Mouse (Mus musculus) hindbrain, postnatal 0 days (tissue): Measurements from ENCODE around the gene Xpnpep3. TPM values are rescaled to one million over a fixed set of nuclear protein-coding genes. Genes with fewer than 3 reads are reported as not detected.

Experiments used
- ATAC-seq: fragments of 200-750 bp; cut with Nextera tagmentation; 2 replicates; pipeline ENCODE4 v1.8.0; 2017; ENCODE audit warnings: mild to moderate bottlenecking, moderate TSS enrichment, moderate library complexity
- DNase-seq: peaks from one replicate; pipeline ENCODE4 v3.0.0-alpha.2; 2015; ENCODE audit warnings: low spot score
- H3K27ac ChIP-seq: fragments of 300-500 bp; sonication (generic); 2 replicates; pipeline ENCODE4 v1.5.1; 2014; ENCODE audit warnings: mild to moderate bottlenecking
- H3K27me3 ChIP-seq: fragments of 300-500 bp; sonication (generic); 2 replicates; pipeline ENCODE4 v1.6.1; 2014; ENCODE audit warnings: low read length, mixed read lengths; ENCODE audit not compliant: insufficient read depth
- H3K36me3 ChIP-seq: fragments of 300-500 bp; sonication (generic); 2 replicates; pipeline ENCODE4 v1.6.1; 2014; ENCODE audit warnings: low read length, mixed read lengths; ENCODE audit not compliant: insufficient read depth
- H3K4me1 ChIP-seq: fragments of 300-500 bp; sonication (generic); 2 replicates; pipeline ENCODE4 v1.6.1; 2014; ENCODE audit warnings: antibody characterized with exemption, low read length, mixed read lengths; ENCODE audit not compliant: insufficient read depth
- H3K4me2 ChIP-seq: fragments of 300-500 bp; sonication (generic); 2 replicates; pipeline ENCODE4 v1.6.1; 2014; ENCODE audit warnings: low read depth, mild to moderate bottlenecking, low read length, moderate library complexity, mixed read lengths
- H3K4me3 ChIP-seq: fragments of 300-500 bp; sonication (generic); 2 replicates; pipeline ENCODE4 v1.5.1; 2014; ENCODE audit warnings: low read length
- H3K9ac ChIP-seq: fragments of 300-500 bp; sonication (generic); replicated peaks from 2 replicates; pipeline ENCODE4 v1.6.1; 2014; ENCODE audit warnings: mild to moderate bottlenecking, low read length, moderate library complexity, mixed read lengths
- H3K9me3 ChIP-seq: fragments of 300-500 bp; sonication (generic); 2 replicates; pipeline ENCODE4 v1.6.1; 2016; ENCODE audit warnings: low read length, mixed read lengths
- CTCF ChIP-seq: IDR thresholded peaks from 2 replicates; pipeline ENCODE4 v1.5.1; 2016; ENCODE audit warnings: antibody characterized with exemption, control low read depth, low read depth
- WGBS: fragments of 180-500 bp; shearing (Covaris S2); extraction: QIAGEN DNeasy Blood & Tissue Kit; methylation state at CpG from one replicate; pipeline ENCODE4 v1.1.7; 2014; 5-methylcytosine and 5-hydroxymethylcytosine counted together
- polyA plus RNA-seq: library from polyadenylated mRNA; unstranded; fragments of >200 nt; fragmentation: Nextera tagmentation; extraction: Ambion mirVana; gene quantifications from 2 replicates; pipeline ENCODE4 v1.2.1, GENCODE M21; 2015
- total RNA-seq: library from RNA; depleted of rRNA; stranded (reverse); fragments of >200 nt; gene quantifications from 2 replicates; pipeline ENCODE4 v1.2.3, GENCODE M21; 2014; rRNA removed

Gene Xpnpep3
- total and polyA plus RNA-seq, 2 experiments from 2014 or later: 6.5 to 7.7 TPM

GRCm38 (mm10) chr15:81483691-81484090 lies 83.8 kb downstream of the Xpnpep3 start:
- DNase-seq (no peak), ATAC-seq (no peak)
- H3K36me3 ChIP-seq: no peaks in the 10 kb centered on the region
- no peaks in the 10 kb centered on the region for H3K9me3 ChIP-seq
- no peak overlapping the region for H3K4me2 ChIP-seq
- H3K4me3 ChIP-seq: no peak overlapping the region
- WGBS: 89% methylated on average over 6 of the region's 6 CpGs
- TF ChIP-seq CTCF: no peak
- no peaks in the 10 kb centered on the region for H3K4me1 ChIP-seq
- no peaks in the 10 kb centered on the region for H3K27me3 ChIP-seq
- no peak overlapping the region for H3K27ac ChIP-seq
- no peak overlapping the region for H3K9ac ChIP-seq

GRCm38 (mm10) chr15:81485483-81485882 lies 85.5 kb downstream of the Xpnpep3 start:
- ATAC-seq (no peak), DNase-seq (no peak)
- TF ChIP-seq CTCF: no peak
- Histone ChIP-seq H3K4me2 (no peak overlapping the region), H3K4me1 (no peaks in the 10 kb centered on the region), H3K4me3 (no peak overlapping the region), H3K9me3 (no peaks in the 10 kb centered on the region), H3K36me3 (no peaks in the 10 kb centered on the region), H3K9ac (no peak overlapping the region), H3K27ac (no peak overlapping the region), H3K27me3 (no peaks in the 10 kb centered on the region)
- 89% methylated on average over 4 of the region's 4 CpGs for WGBS

GRCm38 (mm10) chr15:81503466-81503865 lies 103.5 kb downstream of the Xpnpep3 start:
- no peak for TF ChIP-seq CTCF
- DNase-seq (no peak), ATAC-seq (no peak)
- H3K4me3 ChIP-seq: no peak overlapping the region
- no peak overlapping the region for H3K4me2 ChIP-seq
- no peaks in the 10 kb centered on the region for H3K9me3 ChIP-seq
- 93% methylated on average over 2 of the region's 2 CpGs for WGBS
- H3K4me1 ChIP-seq: no peaks in the 10 kb centered on the region
- H3K27me3 ChIP-seq: no peaks in the 10 kb centered on the region
- no peak overlapping the region for H3K27ac ChIP-seq
- no peaks in the 10 kb centered on the region for H3K36me3 ChIP-seq
- no peak overlapping the region for H3K9ac ChIP-seq

- whole genome bisulfite sequencing: 85% methylated on average over 2 of the region's 2 CpGs
- ATAC-seq: no peak
- no peaks in the 10 kb centered on the region for H3K9me3 ChIP-seq
These were observed 104.1 kb downstream of the Xpnpep3 start for GRCm38 (mm10) chr15:81503995-81504394.

More at GRCm38 (mm10) chr15:81503995-81504394, 104.1 kb downstream of the Xpnpep3 start:
- DNase-seq: no peak
- Histone ChIP-seq H3K36me3 (no peaks in the 10 kb centered on the region), H3K4me2 (no peak overlapping the region), H3K9ac (no peak overlapping the region), H3K4me1 (no peaks in the 10 kb centered on the region), H3K27ac (no peak overlapping the region), H3K4me3 (no peak overlapping the region), H3K27me3 (no peaks in the 10 kb centered on the region)
- TF ChIP-seq CTCF: no peak

Other genes with a start within 250 kb of the Xpnpep3 start
- 32.1 and 54.8 TPM in 2 replicates for gene Mrtfa, start 209.4 kb upstream of the Xpnpep3 start, total RNA-seq
- 19.3 and 22.6 TPM in 2 replicates for gene Mrtfa, start 209.4 kb upstream of the Xpnpep3 start, polyA plus RNA-seq
- gene Mchr1, start 164.6 kb upstream of the Xpnpep3 start, total RNA-seq: 5.9 and 11.1 TPM in 2 replicates
- gene Mchr1, start 164.6 kb upstream of the Xpnpep3 start, polyA plus RNA-seq: 7.0 and 7.8 TPM in 2 replicates
- 57.9 and 66.3 TPM in 2 replicates for gene Slc25a17, start 39.3 kb upstream of the Xpnpep3 start, total RNA-seq
- gene Slc25a17, start 39.3 kb upstream of the Xpnpep3 start, polyA plus RNA-seq: 110 and 113 TPM in 2 replicates
- 83.8 and 87.8 TPM in 2 replicates for gene St13, start 61 bp upstream of the Xpnpep3 start, total RNA-seq
- 209 and 221 TPM in 2 replicates for gene St13, start 61 bp upstream of the Xpnpep3 start, polyA plus RNA-seq
- gene Dnajb7, start 8.2 kb downstream of the Xpnpep3 start, total RNA-seq: not detected in 2 replicates
- gene Dnajb7, start 8.2 kb downstream of the Xpnpep3 start, polyA plus RNA-seq: 0.43 and 0.44 TPM in 2 replicates
- gene Rbx1, start 66.2 kb downstream of the Xpnpep3 start, total RNA-seq: 122 and 127 TPM in 2 replicates
- 446 and 451 TPM in 2 replicates for gene Rbx1, start 66.2 kb downstream of the Xpnpep3 start, polyA plus RNA-seq
- gene Ep300, start 185.2 kb downstream of the Xpnpep3 start, total RNA-seq: 44.0 and 51.5 TPM in 2 replicates
- gene Ep300, start 185.2 kb downstream of the Xpnpep3 start, polyA plus RNA-seq: 12.9 and 13.1 TPM in 2 replicates